Mouse (Mus musculus): Measurements from ENCODE around the gene Polrmt. TPM values are rescaled to one million over a fixed set of nuclear protein-coding genes. Genes with fewer than 3 reads are reported as not detected.
"Not testable (repeated sequence)": the region's sequence is repeated elsewhere in the genome, so short reads cannot be mapped to it uniquely, and the experiment has no call there.

Gene Polrmt
- total RNA-seq, 2 experiments from 2014 or later: 39.2 to 44.6 TPM

DNA sequence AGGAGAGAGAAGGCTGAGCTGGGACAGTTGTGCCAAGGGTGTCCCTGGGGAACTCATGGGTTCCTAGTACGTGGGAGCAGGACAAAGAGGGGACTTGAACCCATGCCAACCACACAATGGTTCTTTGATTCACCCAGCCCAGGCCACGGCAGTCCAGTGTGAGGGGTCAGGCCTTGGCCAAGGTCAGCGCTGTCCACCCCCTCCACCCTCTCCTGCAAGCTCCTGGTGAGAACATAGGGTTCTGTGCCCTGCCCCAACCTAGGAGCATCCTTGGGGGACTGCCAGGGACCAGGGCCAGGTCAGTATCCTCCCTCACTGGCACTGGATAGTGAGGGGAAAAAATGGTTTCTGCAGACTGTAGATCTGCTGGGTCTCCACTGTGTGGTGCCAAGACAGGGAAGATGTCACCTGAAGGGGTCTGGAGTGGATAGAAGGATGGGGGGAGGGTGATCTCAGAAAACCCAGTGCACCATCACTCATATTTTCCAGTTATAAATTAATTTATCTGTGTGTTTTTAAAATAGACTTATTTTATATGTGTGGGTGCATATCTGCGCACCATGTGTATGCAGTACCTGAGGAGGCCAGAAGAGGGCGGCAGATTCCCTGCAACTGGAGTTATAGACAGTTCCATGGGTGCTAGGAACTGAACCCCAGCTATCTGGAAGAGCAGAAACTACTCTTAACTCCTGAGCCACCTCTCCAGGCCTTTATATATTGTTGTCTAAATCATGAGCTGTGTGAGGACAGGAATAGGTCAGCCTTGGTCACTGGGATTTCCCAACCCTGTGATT is 28.3 kb upstream of the Polrmt start:
- no peak for DNase-seq (ENCODE audit: extremely low spot score in 1 of 2, low spot score in 1 of 2)

DNA sequence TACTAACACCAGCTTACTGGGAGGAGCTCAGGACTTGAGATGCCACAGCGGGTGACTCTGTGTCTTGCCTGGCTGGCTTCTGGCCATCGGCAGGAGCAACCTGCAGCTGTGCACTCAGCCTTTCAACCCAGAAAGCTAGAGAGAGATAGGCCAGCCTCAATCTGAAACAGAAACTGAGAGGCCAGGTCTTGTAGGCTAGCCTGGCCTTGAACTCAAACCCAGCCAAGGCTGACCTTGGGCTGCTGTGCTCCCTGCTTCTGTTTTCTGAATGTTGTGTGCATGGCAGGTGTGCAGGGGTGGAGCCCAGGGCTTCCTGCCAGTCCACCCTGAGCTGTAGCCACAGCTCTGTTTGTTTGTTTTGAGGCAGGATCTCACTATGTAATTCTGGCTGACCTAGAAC is 26.8 kb upstream of the Polrmt start:
- DNase-seq (ENCODE audit: extremely low spot score in 1 of 2, low spot score in 1 of 2): no peak

DNA sequence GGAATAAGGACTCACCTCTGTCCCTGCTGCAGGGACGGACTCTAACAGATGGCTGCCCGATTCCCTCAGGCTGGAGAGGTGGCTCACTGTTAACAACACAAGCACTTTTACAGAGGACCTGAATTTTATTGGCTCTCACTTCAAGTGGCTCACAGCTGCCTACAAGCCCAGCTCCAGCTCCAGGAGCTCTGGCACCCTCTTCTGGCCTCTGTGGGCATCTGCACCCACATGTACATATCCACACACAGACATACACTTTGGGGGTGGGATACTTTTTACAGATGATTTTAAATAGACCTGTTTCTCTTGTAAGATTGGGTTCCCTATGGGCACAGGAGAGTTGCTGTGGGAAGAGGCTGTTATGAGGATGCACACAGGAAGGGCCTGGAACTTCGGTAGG is 25.9 kb upstream of the Polrmt start:
- no peak for DNase-seq (ENCODE audit: extremely low spot score in 1 of 2, low spot score in 1 of 2)

DNA sequence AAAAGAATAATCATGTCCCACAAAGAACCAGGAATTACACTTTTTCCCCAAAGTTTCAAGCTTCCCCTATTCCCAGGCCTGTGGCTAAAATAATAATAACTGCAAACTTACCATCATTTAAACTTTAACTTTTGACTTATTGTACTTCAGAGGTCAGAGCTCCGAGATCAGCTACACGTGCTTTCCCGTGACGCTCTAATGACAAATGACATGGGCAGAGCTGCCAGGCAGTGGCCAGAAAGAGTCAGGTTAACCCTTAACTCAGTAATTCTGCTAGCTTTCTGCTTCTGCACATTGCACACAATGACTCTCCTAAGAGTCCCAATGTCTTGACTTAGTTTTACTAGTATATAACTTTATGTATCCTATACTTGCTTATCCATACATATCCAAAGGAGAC is 22.9 kb upstream of the Polrmt start:
- no peak for DNase-seq (ENCODE audit: extremely low spot score in 1 of 2, low spot score in 1 of 2)

DNA sequence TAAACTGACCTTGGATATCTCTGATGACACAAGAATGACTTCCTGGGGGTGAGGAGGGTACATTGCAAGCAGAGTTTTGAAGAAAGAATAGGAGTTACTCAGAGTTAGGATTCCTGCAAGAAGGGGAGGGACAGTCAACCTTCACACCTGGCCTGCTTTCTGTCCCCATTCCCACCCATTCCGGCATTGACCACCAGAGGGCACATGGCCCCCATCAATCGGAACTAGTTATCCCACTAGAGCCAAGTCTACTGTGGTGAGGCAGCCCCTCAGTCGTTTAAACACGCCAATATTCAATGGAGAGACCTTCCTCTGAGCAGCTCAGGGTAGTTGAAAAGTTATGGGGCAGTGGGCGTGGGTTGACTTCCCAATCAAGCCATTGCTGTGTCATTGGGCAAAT is 22.0 kb upstream of the Polrmt start:
- DNase-seq (ENCODE audit: extremely low spot score in 1 of 2, low spot score in 1 of 2): peak; percentile 63 to 80

DNA sequence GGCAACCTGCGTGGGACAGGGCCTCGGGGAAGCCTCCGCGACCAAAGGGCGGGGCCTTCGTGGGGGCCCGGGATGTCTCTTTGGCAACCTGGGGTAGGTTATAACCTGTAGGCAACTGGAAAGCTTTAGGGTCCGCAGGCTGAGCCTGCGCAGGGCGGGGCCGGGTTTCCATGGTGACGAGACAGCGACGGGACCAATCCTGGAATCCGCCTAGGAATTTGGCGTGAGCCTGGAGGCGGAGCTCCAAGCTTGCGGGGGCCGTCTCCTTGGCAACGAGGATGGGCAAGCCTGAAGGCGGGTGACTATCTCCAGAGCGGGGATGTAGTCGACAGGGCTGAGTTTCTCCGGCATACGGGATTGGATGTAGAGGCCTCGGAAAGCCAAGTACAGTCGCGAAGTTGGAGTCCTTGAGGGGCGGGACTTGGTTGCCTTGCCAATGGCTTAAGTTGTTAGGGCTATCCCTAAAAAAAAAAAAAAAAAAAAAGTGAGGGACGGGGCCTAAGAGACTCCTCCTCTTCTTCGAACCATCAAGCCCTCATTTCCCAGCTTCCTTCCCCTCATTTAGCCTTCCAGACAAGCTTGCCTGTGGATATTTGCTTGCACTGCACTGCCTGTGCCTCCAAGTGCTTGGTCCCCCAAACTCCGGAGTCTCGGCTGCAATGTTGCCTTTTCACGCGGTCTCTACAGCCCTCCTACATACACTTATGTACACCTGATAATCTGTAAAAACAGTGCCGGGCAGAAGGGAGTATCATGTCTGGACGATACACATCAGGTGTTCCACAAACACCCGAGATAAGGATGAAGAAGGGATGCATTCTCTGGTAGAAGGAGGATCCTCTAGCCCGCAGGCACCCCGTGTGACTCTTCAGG is 21.2 kb upstream of the Polrmt start:
- peak; percentile 84 to 87 for DNase-seq (ENCODE audit: extremely low spot score in 1 of 2, low spot score in 1 of 2)

DNA sequence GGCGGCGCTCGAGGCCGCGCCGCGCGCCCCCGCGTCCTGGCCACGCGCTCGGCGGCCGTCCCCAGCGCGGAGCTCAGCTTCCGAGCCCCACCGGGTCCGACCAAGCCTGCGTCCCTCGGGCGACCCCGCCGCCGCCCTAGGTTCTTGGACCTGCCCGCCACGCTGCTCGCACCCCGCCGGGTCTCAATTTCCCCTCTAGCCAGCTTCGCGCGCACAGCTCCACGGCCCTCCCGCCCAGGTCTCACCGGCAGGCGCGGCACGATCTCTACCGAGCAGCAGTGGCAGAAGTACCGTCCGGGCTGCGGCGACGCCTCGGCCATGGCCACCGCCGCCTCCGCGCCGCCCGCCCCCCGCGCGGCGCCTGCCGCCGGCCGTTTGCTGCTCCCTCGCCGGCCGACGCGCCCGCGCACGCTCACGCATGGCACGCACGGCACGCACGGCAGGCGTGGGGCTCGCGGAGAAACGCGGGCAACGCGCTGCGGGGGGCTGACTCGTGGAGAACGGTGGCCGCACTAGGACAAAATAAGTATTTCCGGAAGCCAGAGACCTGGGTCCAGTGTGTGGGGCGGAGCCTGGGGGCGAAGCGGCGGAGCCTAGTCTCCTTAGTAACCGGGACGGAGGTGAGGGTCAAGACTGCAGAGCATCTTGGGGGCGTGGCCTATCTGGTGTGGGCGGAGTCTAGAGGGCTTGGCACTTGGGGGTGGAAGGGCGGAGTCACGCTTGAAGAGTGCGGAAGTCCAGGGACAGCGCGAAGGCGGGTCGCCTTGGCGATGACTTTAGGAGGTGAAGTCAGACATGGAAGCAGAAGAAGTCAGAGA is 20.3 kb upstream of the Polrmt start, which contains the start of gene Rnf126:
TSS of gene Rnf126 (minus strand) at position 445 of the 818 bp plus-strand sequence.
- peak; percentile 97 to 99 for DNase-seq (ENCODE audit: extremely low spot score in 1 of 2, low spot score in 1 of 2)

DNA sequence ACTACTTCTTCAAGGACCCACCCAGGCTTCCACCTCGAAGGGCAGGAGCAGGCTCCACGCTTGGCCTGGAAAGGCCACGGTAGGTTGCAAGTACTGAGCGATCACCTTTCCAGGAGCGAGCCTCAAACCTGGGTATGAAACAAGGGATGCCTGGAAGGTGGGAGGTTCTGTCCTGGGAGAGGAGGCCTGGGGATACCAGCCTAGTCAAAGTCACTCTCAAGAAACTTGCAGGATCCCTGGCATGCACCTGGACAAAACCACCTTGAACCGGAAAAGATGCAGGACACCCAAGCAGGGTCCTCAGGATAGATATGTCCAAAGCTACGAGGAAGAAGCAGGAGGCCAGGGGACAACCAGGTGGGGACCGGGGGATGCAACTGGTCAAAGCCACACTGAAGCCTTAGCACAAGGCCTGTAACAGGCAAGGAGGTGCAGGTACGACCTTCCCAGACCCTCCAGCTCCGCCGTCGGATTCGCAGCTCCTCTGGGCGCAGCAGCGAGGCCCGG is 19.7 kb upstream of the Polrmt start:
- DNase-seq (ENCODE audit: extremely low spot score in 1 of 2, low spot score in 1 of 2): no peak

DNA sequence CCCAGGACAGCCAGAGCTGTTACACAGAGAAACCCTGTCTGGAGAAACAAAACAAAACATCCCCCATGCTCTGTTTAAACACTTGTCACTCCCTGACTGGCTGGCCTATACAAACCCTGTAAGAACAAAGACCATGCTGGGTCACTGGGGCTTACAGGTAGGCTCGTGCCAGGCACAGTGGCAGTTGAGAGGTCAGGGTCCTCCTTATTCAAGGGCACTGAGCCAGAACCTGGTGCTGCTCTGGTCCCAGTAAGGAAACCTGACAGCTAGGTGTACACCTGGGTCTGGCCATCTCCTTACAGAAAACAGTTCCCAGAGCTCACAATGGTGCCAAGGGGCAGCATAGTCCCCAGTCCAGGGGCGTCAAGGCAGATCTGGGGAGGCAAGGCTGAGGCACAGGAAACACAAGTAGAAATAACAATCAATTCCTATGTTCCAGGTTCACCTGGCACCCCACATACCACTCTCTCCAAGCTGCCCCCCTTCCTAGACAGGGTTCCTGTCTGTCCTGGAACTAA is 18.9 kb upstream of the Polrmt start:
- no peak for DNase-seq (ENCODE audit: extremely low spot score in 1 of 2, low spot score in 1 of 2)

DNA sequence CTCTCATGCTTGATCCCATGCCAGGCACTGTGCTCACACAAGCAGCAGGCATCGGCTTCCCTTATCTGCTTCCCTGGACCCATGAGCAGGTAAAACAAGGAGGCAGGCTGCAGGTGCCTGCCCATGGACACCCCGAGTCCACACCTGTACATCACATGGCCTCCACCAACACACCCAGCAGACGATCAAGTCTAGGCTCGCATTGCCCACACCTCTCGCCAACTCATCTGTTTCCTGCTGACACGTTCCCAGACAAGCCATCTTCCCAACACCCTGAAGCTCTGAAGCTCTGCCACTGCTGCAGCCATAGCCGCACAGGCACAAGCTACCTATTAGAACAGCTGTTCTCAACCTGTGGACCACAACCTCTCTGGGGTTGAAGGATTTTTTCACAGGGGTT is 17.9 kb upstream of the Polrmt start:
- no peak for DNase-seq (ENCODE audit: extremely low spot score in 1 of 2, low spot score in 1 of 2)

DNA sequence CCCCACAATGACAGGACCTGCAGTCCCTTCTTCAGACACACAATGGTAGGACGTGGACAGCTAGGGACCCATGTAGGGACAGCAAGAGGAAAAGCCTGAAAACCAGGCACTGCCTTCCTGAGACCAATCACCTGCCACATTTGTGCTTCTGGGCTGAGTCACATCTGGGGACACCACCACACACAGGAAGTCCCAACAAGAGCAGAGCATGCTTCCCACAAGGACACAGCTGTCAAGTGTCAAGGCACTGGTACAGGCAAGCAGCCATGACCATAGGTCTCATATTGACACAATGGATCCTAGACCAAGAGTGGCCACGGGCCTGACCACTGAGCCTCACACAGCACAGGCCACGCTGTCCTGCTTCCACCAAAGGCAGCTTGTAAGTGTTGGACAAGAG is 16.5 kb upstream of the Polrmt start:
- no peak for DNase-seq (ENCODE audit: extremely low spot score in 1 of 2, low spot score in 1 of 2)

DNA sequence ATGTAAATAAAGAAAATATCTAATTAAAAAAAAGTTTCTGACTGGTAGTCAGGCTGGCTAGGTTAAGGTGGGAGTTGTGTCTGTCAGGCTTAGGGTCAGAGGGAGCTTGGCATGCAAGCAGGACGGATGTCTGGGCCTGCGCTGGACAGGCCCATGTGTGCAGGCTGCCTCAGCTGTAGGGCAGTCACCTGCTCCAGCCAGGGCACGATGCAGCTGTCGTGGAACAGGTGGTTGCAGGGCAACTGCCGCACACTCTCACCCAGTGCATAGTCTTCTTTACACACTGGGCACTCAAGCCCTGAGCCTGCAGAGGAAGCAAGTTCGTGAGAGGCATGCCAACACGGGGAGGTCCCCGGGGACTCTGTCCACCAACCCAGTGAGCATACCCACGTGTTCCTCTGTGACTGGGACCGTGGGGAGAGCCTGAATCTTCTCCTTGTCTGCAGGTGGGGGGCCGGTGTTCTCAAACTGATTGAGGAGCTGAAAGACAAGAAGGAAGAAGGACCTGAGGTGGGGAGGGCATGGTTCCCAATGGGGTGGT is 14.3 kb upstream of the Polrmt start:
- no peak for DNase-seq (ENCODE audit: extremely low spot score in 1 of 2, low spot score in 1 of 2)

DNA sequence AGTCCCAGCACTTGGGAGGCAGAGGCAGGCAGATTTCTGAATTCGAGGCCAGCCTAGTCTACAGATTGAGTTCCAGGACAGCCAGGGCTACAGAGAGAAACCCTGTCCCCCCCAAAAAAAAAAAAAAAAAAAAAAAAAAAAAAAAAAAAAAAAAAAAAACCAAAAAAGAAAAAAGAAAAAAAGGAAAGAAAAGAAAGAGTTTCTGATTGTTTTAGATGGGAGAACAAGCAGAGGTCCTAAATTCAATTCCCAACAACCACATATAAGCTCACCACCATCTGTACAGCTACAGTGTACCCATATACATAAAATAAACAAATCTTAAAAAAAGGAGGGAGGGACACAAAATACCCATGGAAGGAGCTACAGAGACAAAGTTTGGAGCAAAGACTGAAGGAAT is 13.3 kb upstream of the Polrmt start:
- DNase-seq (ENCODE audit: extremely low spot score in 1 of 2, low spot score in 1 of 2): not testable (repeated sequence)

DNA sequence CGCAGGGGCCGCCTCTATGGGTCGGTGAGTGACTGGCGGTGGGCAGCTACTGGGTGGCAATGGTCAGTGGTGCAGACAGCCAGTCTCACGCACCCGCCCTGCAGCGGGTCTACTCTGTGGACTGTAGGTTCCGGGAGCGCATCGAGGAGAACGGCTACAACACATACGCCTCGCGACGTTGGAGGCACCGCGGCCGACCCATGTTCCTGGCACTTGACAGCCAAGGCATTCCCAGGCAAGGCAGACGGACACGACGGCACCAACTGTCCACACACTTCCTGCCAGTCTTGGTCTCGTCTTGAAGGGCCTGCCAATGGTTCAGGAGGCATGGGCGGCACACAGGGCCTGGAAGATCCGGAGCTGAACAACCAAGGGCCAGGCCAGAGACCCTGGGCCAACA is 10.3 kb upstream of the Polrmt start:
- no peak for DNase-seq (ENCODE audit: extremely low spot score in 1 of 2, low spot score in 1 of 2)

DNA sequence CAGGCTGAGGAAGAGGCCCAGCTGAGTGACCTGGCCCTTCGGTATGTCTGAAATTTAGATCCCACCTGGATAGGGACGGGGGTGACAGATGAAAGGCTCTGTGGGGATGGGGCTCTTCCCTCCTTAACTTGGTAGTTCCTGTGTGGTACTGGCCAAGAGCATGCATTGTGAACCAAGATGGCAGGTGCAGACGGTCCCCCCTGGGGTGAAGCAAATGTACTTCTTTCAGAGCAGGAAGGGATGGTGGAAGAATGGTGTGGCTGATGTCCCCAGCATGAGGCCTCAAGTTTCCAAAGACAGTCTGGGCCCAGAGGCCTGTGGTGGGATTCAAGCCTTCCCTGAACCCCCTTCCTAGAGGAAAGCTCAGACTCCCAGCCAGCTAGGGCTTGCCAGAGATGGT is 9.5 kb upstream of the Polrmt start:
- no peak for DNase-seq (ENCODE audit: extremely low spot score in 1 of 2, low spot score in 1 of 2)

DNA sequence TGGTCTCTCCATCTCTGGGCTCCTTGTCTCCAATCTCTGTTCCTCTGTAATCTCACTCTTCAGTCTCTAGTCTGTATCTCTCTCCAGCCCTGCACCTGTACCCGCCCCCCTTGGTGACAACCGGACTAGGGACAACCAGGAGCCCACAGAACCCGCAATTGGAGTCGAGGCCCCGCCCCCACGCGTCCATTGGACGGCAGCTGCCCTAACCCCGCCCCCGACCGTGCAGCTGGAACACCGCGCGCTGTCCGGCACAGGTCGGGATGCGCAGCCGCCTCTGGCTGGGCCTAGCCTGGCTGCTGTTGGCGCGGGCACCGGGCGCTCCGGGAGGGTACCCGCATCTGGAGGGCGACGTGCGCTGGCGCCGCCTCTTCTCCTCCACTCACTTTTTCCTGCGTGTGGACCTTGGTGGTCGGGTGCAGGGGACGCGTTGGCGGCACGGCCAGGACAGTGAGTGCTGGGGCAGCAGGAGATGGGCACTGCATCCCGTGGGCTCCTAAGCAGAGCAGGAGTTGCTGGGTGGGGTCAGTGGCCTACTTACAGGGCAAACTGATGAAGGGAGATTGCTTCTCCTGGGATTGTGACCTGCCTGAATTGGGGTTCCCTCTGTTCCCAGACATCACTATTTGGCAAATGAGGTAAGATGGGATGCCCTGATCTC is 8.6 kb upstream of the Polrmt start, which contains the start of gene Fgf22:
TSS of gene Fgf22 (plus strand) at position 221 of the 661 bp plus-strand sequence.
- DNase-seq (ENCODE audit: extremely low spot score in 1 of 2, low spot score in 1 of 2): peak in 1 of 2 experiments; percentile 55

DNA sequence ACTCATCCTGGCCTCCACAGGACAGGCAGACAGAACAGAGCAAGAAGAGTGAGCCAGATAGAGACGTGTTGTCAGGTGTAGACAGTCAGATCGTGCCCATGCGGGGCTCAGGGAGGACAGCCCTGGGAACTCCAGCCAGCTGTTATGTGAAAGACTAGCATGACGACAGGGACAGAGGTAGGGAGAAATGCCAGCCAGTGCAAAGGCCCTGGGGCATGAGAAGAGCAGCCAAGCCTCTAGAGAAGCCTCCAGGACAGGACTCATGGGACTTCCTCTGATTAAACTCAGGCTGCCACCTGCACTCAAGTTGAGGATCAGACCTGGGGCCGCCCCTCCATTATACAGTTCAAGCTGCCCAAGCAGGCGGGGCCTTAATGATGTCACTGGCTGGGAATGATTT is 2.1 kb upstream of the Polrmt start:
- no peak for DNase-seq (ENCODE audit: extremely low spot score in 1 of 2, low spot score in 1 of 2)

DNA sequence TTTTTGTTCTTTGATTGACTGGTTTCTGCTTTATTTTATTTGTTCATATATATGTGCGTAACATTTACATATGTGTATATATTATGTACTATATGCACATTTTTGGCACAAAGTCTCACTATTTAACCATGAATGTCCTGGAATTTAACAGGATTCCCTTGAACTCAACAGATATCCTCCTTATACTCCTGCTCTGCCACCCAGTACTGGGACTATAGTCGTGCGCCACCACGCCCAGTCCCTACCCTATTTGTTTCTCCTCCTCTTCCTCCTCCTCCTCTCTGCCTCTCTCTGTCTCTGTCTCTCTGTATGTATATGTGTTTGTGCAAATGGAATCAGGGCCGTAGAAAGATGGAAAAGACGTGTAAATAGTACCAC is 382 bp upstream of the Polrmt start:
- DNase-seq (ENCODE audit: extremely low spot score in 1 of 2, low spot score in 1 of 2): no peak

DNA sequence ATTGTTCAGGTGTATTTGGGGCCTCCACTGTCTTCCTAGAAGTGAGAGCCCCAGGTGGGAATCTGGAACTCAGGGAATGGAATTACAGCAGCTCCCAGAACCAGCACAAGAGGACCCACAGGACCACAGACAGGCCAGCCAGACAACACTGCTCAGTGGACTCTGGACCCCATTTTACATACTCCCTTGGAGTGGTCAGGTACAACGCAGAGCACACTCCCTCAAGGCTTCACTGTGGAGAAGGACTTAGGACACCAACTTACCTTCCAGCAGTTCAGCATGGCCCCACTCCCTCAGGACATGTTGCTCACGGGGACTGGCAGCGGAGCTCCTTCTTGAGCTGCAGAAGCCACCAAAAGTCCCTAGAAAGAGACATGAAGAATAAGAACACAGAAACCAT is 970 bp downstream of the Polrmt start:
- no peak for DNase-seq (ENCODE audit: extremely low spot score in 1 of 2, low spot score in 1 of 2)

All from layer of hippocampus, postnatal 25 days (tissue).